Mouse (Mus musculus): ENCODE results near the gene Morc3. TPM values are rescaled to one million over a fixed set of nuclear protein-coding genes. Genes with fewer than 3 reads are reported as not detected.
A peak's percentile ranks its signal among the peaks of the same experiment; 100 is the strongest.
"Not testable (repeated sequence)": the region's sequence is repeated elsewhere in the genome, so short reads cannot be mapped to it uniquely, and the experiment has no call there.

The Morc3 gene
- total RNA-seq, 4 experiments from 2014 or later, result 27.7 to 34.8 (median 29.4) TPM

DNA sequence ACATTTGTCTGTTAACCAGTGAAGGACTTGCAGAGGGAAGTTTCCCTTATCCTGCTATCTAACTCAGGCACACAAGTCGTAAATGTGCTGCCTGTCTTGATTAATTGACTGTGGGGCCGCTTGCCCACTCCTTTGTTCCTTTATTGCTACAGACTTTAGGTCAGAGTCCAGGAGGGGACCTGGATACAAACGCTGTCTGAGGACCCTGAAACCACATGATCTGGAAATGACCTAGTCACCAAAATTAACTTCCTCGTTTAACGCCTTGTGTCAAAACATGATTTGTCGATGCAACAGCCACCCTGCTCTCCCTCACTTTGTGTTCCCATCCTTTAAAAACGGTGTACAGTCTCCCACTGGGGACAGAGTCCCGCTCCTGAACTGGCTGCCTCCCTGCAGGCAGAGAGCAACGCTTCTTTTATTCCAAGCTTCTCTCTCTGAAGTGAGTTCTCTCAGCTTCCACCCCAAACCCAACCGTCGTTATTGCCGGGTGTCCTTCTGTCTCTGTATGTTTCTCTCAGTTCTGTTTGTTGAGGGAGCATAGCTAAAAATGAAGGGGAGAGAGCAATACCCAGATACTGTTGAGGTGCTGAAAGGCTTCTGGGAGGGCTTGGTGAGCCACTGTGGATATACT lies 13.1 kb upstream of the Morc3 start:
- no peak for DNase-seq (ENCODE audit: low spot score in 2 of 2)

GRCm38 (mm10) chr16:93819325-93819696 lies 12.6 kb upstream of the Morc3 start:
- DNase-seq (ENCODE audit: low spot score in 2 of 2), result no peak

DNA sequence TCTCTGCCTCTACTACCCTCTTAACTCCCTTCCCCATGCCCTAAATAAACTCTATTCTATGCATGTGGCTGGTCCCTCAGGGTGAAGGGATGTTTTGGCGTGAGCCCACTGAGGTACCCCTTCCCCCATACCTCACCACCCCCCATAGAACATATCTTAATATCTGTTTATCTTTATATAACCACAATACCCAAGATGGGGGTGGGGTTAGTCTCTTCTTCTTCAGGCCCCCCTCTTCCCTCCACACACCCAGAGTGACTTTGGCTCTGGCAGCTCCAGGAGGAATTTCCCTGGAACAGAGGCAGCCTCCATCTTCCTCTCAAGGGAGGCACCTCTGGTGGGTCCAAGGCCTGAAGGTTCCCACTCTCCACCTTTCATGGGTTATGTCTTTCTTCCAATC lies 11.9 kb upstream of the Morc3 start:
- DNase-seq (ENCODE audit: low spot score in 2 of 2), result no peak

- DNase-seq (ENCODE audit: low spot score in 2 of 2), result no peak
Measured at GRCm38 (mm10) chr16:93821706-93822105, 10.2 kb upstream of the Morc3 start.

DNA sequence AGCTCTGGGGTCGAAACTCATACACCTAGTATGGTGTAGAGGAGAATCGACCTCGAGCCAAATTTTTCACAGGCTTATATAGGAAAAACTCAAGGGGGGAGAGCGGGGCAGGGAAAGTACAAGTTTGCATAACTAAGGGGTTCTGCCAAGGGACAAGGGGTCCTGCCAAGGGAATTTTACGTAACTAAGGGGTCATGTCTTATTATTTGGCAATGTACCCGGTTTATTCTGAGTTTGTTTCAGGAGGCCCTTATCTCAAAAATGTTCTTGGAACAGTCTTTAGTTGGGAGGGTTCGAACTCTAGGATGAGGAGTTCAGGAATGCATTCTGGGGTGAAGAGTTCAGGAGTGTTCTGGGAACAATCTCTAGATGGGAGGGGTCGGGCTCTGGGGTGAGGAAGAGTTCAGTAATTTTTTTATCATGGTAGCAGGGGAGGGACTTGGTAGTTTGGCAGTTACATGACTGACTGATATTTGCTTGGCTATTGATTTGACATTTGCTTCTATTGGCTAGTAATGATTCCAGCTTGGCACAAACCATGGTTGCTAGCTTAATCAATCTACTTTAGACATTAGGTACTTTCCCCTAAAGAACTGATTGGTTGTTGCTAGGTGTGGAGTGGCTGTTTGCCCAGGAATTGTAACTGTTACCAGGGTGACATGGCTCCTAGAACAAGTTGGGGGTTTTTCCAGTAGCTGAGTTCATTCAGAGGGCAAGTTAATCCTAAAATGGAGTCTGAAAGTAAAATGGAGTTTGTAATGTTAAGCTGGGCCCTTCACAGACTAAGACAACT lies 9.3 kb upstream of the Morc3 start:
- DNase-seq (ENCODE audit: low spot score in 2 of 2), result not testable (repeated sequence)

- no peak for DNase-seq (ENCODE audit: low spot score in 2 of 2)
Measured at GRCm38 (mm10) chr16:93824799-93825198, 7.1 kb upstream of the Morc3 start.

- DNase-seq (ENCODE audit: low spot score in 2 of 2), result no peak
Measured at GRCm38 (mm10) chr16:93825463-93825862, 6.5 kb upstream of the Morc3 start.

- DNase-seq (ENCODE audit: low spot score in 2 of 2), result no peak
Measured at GRCm38 (mm10) chr16:93826054-93826453, 5.9 kb upstream of the Morc3 start.

DNA sequence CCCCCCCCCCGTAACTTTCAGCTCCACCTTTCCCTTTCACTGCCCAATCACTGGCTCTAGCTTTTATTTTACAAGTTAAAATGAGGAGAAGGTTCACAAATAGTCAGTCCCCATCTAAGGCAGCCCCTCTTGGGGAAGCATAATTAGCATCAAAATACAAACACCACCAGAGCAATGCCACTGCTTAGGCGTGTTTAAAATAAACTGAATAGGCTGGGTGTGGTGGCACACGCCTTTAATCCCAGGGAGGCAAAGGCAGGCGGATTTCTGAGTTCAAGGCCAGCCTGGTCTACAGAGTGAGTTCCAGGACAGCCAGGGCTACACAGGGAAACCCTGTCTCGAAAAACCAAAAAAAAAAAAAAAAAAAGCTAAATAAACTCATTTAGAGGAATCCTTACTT lies 5.4 kb upstream of the Morc3 start:
- DNase-seq (ENCODE audit: low spot score in 2 of 2), result not testable (repeated sequence)

GRCm38 (mm10) chr16:93826909-93827308 lies 5.0 kb upstream of the Morc3 start:
- DNase-seq (ENCODE audit: low spot score in 2 of 2), result peak in 1 of 2 experiments; percentile 29

DNA sequence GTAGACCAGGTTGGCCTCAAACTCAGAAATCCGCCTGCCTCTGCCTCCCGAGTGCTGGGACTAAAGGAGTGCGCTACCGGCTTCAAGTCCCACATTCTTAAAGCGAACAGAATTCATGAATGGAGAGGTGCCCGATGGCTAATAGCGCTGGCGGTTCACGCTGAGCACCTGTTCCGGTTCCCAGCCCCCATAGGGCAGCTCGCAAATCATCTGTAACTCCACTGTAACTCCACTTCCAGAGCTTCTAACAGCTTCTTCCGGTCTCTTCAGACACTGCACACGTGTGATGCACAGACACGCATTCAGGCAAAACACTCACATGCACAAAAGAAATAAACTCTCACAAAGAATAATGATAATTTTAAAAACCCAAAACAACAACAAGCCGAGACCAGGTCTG lies 2.4 kb upstream of the Morc3 start:
- DNase-seq (ENCODE audit: low spot score in 2 of 2), result no peak

- no peak for DNase-seq (ENCODE audit: low spot score in 2 of 2)
Measured at GRCm38 (mm10) chr16:93830071-93830470, 1.9 kb upstream of the Morc3 start.

- no peak for DNase-seq (ENCODE audit: low spot score in 2 of 2)
Measured at GRCm38 (mm10) chr16:93830916-93831315, 1.0 kb upstream of the Morc3 start.

DNA sequence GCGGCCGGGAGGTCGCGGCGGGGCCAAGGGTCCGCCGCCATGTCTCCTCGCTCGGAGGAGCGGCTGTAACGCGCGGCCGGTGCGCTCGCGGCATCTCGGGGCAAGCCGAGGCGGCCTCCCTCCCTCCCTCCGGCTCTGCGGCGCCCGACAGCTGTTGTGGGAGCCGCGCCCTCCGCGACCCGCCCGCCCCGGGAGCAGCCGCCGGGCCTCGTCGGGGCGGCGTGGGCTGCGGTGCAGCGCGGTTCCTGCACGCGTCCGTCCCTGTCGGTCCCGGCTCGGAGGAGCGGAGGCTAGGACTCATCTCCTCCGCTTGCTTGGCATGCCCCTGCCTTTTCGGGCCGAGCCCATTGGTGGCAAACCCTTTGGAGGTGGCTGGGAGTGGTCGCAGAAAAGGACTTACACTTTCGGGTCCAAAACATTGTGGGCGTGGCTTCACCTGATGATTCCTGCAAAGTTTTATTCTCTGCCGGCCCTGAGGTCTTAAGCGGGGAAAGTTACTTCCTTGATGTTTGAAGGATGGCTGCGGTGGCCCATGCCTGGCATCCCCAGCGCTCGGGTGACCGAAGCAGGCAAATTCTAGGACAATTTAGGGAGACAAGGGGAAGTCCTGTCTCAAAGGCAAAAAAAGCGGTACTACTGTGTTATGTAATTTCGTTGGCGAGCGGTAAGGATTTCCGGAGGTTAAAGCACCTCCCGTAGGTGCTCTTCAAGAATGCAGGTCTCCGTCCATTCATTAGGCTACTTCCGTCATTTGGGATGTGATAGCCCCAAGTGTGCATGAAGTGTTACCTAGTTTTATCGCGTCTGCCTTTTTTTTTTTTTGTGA lies 743 bp downstream of the Morc3 start:
- peak in 1 of 2 experiments; percentile 33 for DNase-seq (ENCODE audit: low spot score in 2 of 2)

- DNase-seq (ENCODE audit: low spot score in 2 of 2), result no peak
Measured at GRCm38 (mm10) chr16:93833551-93833950, 1.6 kb downstream of the Morc3 start.

DNA sequence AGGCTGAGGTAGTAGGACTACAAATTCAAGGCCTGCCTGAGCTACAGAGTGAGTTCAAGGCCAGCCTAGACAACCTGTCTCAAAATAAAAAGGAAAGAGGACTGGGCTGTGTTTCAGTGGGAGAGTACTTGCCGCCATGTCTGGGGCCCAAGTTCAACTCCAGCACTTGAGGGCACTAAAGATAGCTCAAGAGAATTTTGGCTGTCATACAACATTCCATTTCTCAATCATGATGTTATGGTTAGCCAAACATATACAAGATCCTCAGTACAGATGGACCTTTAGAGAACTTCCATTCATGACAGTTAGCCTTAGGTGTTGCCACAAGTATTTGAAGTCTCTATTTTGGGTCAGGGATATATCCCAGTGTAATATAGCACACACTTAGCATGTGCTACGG lies 2.2 kb downstream of the Morc3 start:
- DNase-seq (ENCODE audit: low spot score in 2 of 2), result no peak

- no peak for DNase-seq (ENCODE audit: low spot score in 2 of 2)
Measured at GRCm38 (mm10) chr16:93839049-93839448, 7.1 kb downstream of the Morc3 start.

DNA sequence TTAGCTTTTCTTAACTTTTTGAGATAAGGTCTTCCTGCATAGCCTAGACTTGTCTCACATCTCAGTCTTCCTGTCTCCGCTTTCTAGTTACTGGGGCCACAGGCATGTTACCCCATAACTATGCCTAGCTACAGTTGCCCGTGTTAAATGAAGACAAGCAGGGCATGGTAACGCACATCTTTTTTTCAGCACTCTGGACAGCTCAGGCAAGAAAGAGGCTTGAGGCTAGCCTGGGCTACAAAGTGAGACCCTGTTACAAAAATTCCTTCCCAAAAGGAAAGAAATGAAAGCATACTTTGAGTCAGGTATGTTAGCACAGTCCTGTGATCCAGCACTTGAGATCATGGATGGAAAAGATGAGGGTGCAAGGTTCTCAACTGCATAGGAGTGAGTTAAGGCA lies 18.6 kb downstream of the Morc3 start:
- DNase-seq (ENCODE audit: low spot score in 2 of 2), result no peak

- DNase-seq (ENCODE audit: low spot score in 2 of 2), result no peak
Measured at GRCm38 (mm10) chr16:93859967-93860366, 28.0 kb downstream of the Morc3 start.

DNA sequence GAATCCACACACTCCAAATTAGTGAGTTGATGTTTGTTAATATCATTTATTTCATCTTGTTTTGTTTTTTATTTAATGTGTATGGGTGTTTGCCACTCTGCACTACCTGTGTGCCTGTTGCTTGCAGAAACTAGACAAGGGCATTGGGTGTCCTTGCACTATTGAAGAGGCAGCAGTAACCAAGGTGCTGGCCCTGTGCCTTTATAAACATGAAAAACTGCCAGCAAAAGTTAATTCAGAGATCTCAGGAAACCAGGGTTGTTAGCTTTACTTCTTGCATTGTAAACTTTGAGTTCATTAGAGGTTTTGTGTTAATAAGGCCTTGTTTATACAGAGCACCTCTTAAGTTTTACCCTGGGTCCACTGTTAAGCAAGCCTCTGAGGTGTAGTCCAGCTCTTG lies 28.8 kb downstream of the Morc3 start:
- no peak for DNase-seq (ENCODE audit: low spot score in 2 of 2)

DNA sequence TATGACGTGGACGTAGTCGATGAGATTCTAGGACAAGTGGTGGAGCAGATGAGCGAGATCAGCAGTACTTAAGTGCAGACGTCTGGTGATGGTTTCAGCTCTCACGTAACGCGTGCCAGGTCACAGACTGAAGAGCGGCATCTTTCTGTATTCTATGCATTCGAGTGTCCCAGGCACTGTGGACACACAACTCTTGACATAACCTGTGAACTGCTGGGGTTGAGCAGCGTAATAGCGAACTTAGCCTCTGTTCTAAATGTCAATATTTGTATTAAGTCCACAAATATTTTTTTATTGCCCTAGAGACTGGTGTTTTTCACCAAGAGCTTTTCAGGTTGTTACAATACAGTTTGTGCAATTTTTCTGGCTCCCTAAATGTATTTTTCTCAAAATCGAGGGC lies 42.9 kb downstream of the Morc3 start:
- DNase-seq (ENCODE audit: low spot score in 2 of 2), result no peak
